Mouse (Mus musculus) C2C12 (cell line): ENCODE measurements around the gene Steap4.

Source experiments
- CEBPB ChIP-seq: IDR thresholded peaks from one replicate; pipeline ENCODE4 v1.6.1; 2011; ENCODE audit warnings: low read depth, mild to moderate bottlenecking, control low read depth, moderate library complexity
- CTCF ChIP-seq: IDR thresholded peaks from one replicate; pipeline ENCODE4 v1.5.1; 2011; ENCODE audit not compliant: control insufficient read depth, insufficient read depth, insufficient read length
- MAX ChIP-seq: IDR thresholded peaks from one replicate; pipeline ENCODE4 v1.6.1; 2011; ENCODE audit warnings: mild to moderate bottlenecking, control low read depth
- MYOD1 ChIP-seq: IDR thresholded peaks from one replicate; pipeline ENCODE4 v1.6.1; 2011; ENCODE audit warnings: low read depth; ENCODE audit not compliant: control insufficient read depth, insufficient read length
- MYOG ChIP-seq: IDR thresholded peaks from one replicate; pipeline ENCODE4 v1.6.1; 2011; ENCODE audit not compliant: control insufficient read depth, insufficient read length; ENCODE audit errors: extremely low read depth
- USF1 ChIP-seq: IDR thresholded peaks from one replicate; pipeline ENCODE4 v1.6.1; 2011; ENCODE audit warnings: low read depth, mild to moderate bottlenecking, control low read depth, moderate library complexity

DNA sequence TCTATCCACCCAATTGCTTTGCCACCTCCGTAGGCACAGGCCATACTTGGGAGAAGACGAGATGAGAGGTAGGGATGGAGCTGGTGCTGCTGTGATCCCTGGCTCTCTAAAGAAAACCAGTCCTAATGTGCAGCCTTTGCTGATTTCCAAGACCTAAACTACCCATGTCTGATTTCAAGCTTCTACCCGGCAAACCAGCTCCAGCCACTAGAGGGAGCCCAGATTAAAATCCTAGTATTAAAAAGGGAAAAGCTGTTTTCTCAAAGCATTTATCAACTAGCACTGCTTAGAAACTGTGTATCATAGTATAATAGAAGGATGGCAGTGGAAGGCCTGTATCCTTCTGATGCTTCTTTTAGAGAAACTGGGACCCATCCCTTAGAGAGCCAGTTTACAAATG lies 5.0 kb downstream of the Steap4 start:
- TF ChIP-seq MAX (no peak), CTCF (no peak), MYOD1 (no peak), MYOG (no peak), USF1 (no peak), CEBPB (no peak)
